Mouse (Mus musculus): ENCODE data around the gene Pde10a. TPM values are rescaled to one million over a fixed set of nuclear protein-coding genes. Genes with fewer than 3 reads are reported as not detected.
"Not testable (repeated sequence)": the region's sequence is repeated elsewhere in the genome, so short reads cannot be mapped to it uniquely, and the experiment has no call there.

Pde10a gene
- polyA plus RNA-seq, 1 experiment from 2014 or later: 1.5 TPM

GRCm38 (mm10) chr17:8658751-8659454, 133.7 kb downstream of the Pde10a start:
- no peak overlapping the region for H3K4me3 ChIP-seq
- no peak overlapping the region for H3K9ac ChIP-seq
- H3K4me2 ChIP-seq: no peak overlapping the region
- H3K27me3 ChIP-seq: no peaks in the 10 kb centered on the region
- no peaks in the 10 kb centered on the region for H3K36me3 ChIP-seq
- no peaks in the 10 kb centered on the region for H3K4me1 ChIP-seq
- 57% methylated on average over 16 of the region's 16 CpGs for WGBS
- H3K9me3 ChIP-seq: no peaks in the 10 kb centered on the region
- ATAC-seq (ENCODE audit: borderline replicate concordance, extremely low read depth, low FRiP score, low TSS enrichment): no peak; the same call in 1 of the 2 replicates
- no peak overlapping the region for H3K27ac ChIP-seq

GRCm38 (mm10) chr17:8666912-8667311, 141.7 kb downstream of the Pde10a start:
- no peaks in the 10 kb centered on the region for H3K36me3 ChIP-seq
- H3K4me2 ChIP-seq: no peak overlapping the region
- 68% methylated on average over 5 of the region's 5 CpGs for WGBS

GRCm38 (mm10) chr17:8674651-8675050, 149.5 kb downstream of the Pde10a start:
- Histone ChIP-seq H3K27ac (no peak overlapping the region), H3K4me1 (no peaks in the 10 kb centered on the region), H3K36me3 (no peaks in the 10 kb centered on the region), H3K9me3 (no peaks in the 10 kb centered on the region), H3K9ac (no peak overlapping the region), H3K4me2 (no peak overlapping the region), H3K4me3 (no peak overlapping the region), H3K27me3 (no peaks in the 10 kb centered on the region)
- no peak for ATAC-seq (ENCODE audit: borderline replicate concordance, extremely low read depth, low FRiP score, low TSS enrichment)
- 74% methylated on average over 2 of the region's 2 CpGs for WGBS

More at GRCm38 (mm10) chr17:8666912-8667311, 141.7 kb downstream of the Pde10a start:
- Histone ChIP-seq H3K9ac (no peak overlapping the region), H3K27ac (no peak overlapping the region), H3K27me3 (no peaks in the 10 kb centered on the region), H3K4me1 (no peaks in the 10 kb centered on the region), H3K9me3 (no peaks in the 10 kb centered on the region), H3K4me3 (no peak overlapping the region)
- ATAC-seq (ENCODE audit: borderline replicate concordance, extremely low read depth, low FRiP score, low TSS enrichment): no peak

GRCm38 (mm10) chr17:8686356-8686755, 161.2 kb downstream of the Pde10a start:
- no peak overlapping the region for H3K9ac ChIP-seq
- H3K36me3 ChIP-seq: no peaks in the 10 kb centered on the region
- no peaks in the 10 kb centered on the region for H3K9me3 ChIP-seq
- H3K4me3 ChIP-seq: no peak overlapping the region
- H3K4me2 ChIP-seq: no peak overlapping the region
- no peak overlapping the region for H3K27ac ChIP-seq
- H3K27me3 ChIP-seq: no peaks in the 10 kb centered on the region
- WGBS: 63% methylated on average over 7 of the region's 7 CpGs
- ATAC-seq (ENCODE audit: borderline replicate concordance, extremely low read depth, low FRiP score, low TSS enrichment): no peak
- no peaks in the 10 kb centered on the region for H3K4me1 ChIP-seq

GRCm38 (mm10) chr17:8688096-8688495, 162.9 kb downstream of the Pde10a start:
- no peaks in the 10 kb centered on the region for H3K4me1 ChIP-seq
- H3K4me2 ChIP-seq: no peak overlapping the region
- no peak for ATAC-seq (ENCODE audit: borderline replicate concordance, extremely low read depth, low FRiP score, low TSS enrichment)
- no peaks in the 10 kb centered on the region for H3K27me3 ChIP-seq
- H3K36me3 ChIP-seq: no peaks in the 10 kb centered on the region
- WGBS: 45% methylated on average over 3 of the region's 3 CpGs
- H3K4me3 ChIP-seq: no peak overlapping the region
- no peak overlapping the region for H3K27ac ChIP-seq
- no peaks in the 10 kb centered on the region for H3K9me3 ChIP-seq
- H3K9ac ChIP-seq: no peak overlapping the region

GRCm38 (mm10) chr17:8698265-8698664, 173.1 kb downstream of the Pde10a start:
- H3K9ac ChIP-seq: no peak overlapping the region
- H3K4me1 ChIP-seq: no peaks in the 10 kb centered on the region
- no peak overlapping the region for H3K4me2 ChIP-seq
- no CpG with 5 or more reads among the region's 1 CpGs for WGBS
- ATAC-seq (ENCODE audit: borderline replicate concordance, extremely low read depth, low FRiP score, low TSS enrichment): no peak
- H3K9me3 ChIP-seq: no peaks in the 10 kb centered on the region
- H3K4me3 ChIP-seq: no peak overlapping the region
- no peaks in the 10 kb centered on the region for H3K36me3 ChIP-seq
- H3K27ac ChIP-seq: no peak overlapping the region
- no peaks in the 10 kb centered on the region for H3K27me3 ChIP-seq

GRCm38 (mm10) chr17:8698793-8699192, 173.6 kb downstream of the Pde10a start:
- 64% methylated on average over 3 of the region's 3 CpGs for WGBS
- Histone ChIP-seq H3K27me3 (no peaks in the 10 kb centered on the region), H3K4me2 (no peak overlapping the region), H3K36me3 (no peaks in the 10 kb centered on the region), H3K27ac (no peak overlapping the region), H3K4me1 (no peaks in the 10 kb centered on the region), H3K9ac (no peak overlapping the region), H3K4me3 (no peak overlapping the region), H3K9me3 (no peaks in the 10 kb centered on the region)
- ATAC-seq (ENCODE audit: borderline replicate concordance, extremely low read depth, low FRiP score, low TSS enrichment): no peak

GRCm38 (mm10) chr17:8701096-8701495, 175.9 kb downstream of the Pde10a start:
- 72% methylated on average over 7 of the region's 7 CpGs for WGBS

GRCm38 (mm10) chr17:8702503-8702902, 177.3 kb downstream of the Pde10a start:
- Histone ChIP-seq H3K4me2 (no peak overlapping the region), H3K27ac (no peak overlapping the region), H3K4me1 (no peaks in the 10 kb centered on the region), H3K36me3 (no peaks in the 10 kb centered on the region), H3K9me3 (no peaks in the 10 kb centered on the region), H3K4me3 (no peak overlapping the region), H3K27me3 (no peaks in the 10 kb centered on the region), H3K9ac (no peak overlapping the region)
- 90% methylated on average over 5 of the region's 5 CpGs for WGBS
- no peak for ATAC-seq (ENCODE audit: borderline replicate concordance, extremely low read depth, low FRiP score, low TSS enrichment)

More at GRCm38 (mm10) chr17:8701096-8701495, 175.9 kb downstream of the Pde10a start:
- H3K4me2 ChIP-seq: no peak overlapping the region
- ATAC-seq (ENCODE audit: borderline replicate concordance, extremely low read depth, low FRiP score, low TSS enrichment): no peak
- no peak overlapping the region for H3K27ac ChIP-seq
- no peaks in the 10 kb centered on the region for H3K27me3 ChIP-seq
- no peaks in the 10 kb centered on the region for H3K9me3 ChIP-seq
- H3K9ac ChIP-seq: no peak overlapping the region
- no peaks in the 10 kb centered on the region for H3K4me1 ChIP-seq
- no peak overlapping the region for H3K4me3 ChIP-seq
- no peaks in the 10 kb centered on the region for H3K36me3 ChIP-seq

- Histone ChIP-seq H3K4me1 (no peaks in the 10 kb centered on the region), H3K4me2 (no peak overlapping the region), H3K4me3 (no peak overlapping the region), H3K9me3 (no peaks in the 10 kb centered on the region), H3K36me3 (no peaks in the 10 kb centered on the region), H3K27ac (no peak overlapping the region), H3K27me3 (no peaks in the 10 kb centered on the region), H3K9ac (no peak overlapping the region)
- ATAC-seq (ENCODE audit: borderline replicate concordance, extremely low read depth, low FRiP score, low TSS enrichment): no peak
These were observed 182.8 kb downstream of the Pde10a start for GRCm38 (mm10) chr17:8708006-8708405.

GRCm38 (mm10) chr17:8712734-8713133, 187.6 kb downstream of the Pde10a start:
- not testable (repeated sequence) for H3K27me3 ChIP-seq; ATAC-seq (ENCODE audit: borderline replicate concordance, extremely low read depth, low FRiP score, low TSS enrichment); H3K27ac ChIP-seq; H3K4me3 ChIP-seq; H3K36me3 ChIP-seq; H3K4me2 ChIP-seq; H3K4me1 ChIP-seq; H3K9ac ChIP-seq; H3K9me3 ChIP-seq
- 82% methylated on average over 2 of the region's 2 CpGs for WGBS

- ATAC-seq (ENCODE audit: borderline replicate concordance, extremely low read depth, low FRiP score, low TSS enrichment): no peak
- H3K9ac ChIP-seq: no peak overlapping the region
- no peak overlapping the region for H3K27ac ChIP-seq
- H3K27me3 ChIP-seq: no peaks in the 10 kb centered on the region
- no peak overlapping the region for H3K4me2 ChIP-seq
- no peaks in the 10 kb centered on the region for H3K9me3 ChIP-seq
- H3K4me3 ChIP-seq: no peak overlapping the region
- WGBS: 70% methylated on average over 10 of the region's 10 CpGs
- no peaks in the 10 kb centered on the region for H3K36me3 ChIP-seq
- H3K4me1 ChIP-seq: no peaks in the 10 kb centered on the region
These were observed 195.8 kb downstream of the Pde10a start for GRCm38 (mm10) chr17:8720961-8721360.

All from lung, embryonic 15.5 days (tissue).